Mouse (Mus musculus): ENCODE measurements around the gene Slc38a11. TPM values are rescaled to one million over a fixed set of nuclear protein-coding genes. Genes with fewer than 3 reads are reported as not detected.

The Slc38a11 gene
- polyA plus RNA-seq, 1 experiment: 0.83 TPM

- no peaks in the 10 kb centered on the region; the same call in 1 of the 2 replicates for H3K4me1 ChIP-seq (ENCODE audit: control insufficient read depth, insufficient read depth, low read length)
- no peak overlapping the region for H3K4me3 ChIP-seq (ENCODE audit: insufficient read depth, low read depth, low read length)
- TF ChIP-seq POLR2A (IDR thresholded peaks at IDR 0.05; ENCODE audit: low read depth, low read length) (no peak), CTCF (conservative IDR thresholded peaks at IDR 0.05; ENCODE audit: insufficient read depth, insufficient read length, low read depth, low read length) (no peak)
- H3K36me3 ChIP-seq (ENCODE audit: control insufficient read depth, insufficient read depth, low read length): no peaks in the 10 kb centered on the region
- H3K27me3 ChIP-seq (replicated peaks; ENCODE audit: control insufficient read depth, insufficient read depth, low read length): no peaks in the 10 kb centered on the region
- peak; percentile 14 for DNase-seq
- WGBS: 77% methylated on average over 9 of the region's 9 CpGs
- H3K27ac ChIP-seq (ENCODE audit: insufficient read depth, low read depth, low read length): peak overlapping the region; percentile 19
Observed at GRCm38 (mm10) chr2:65334091-65334490, 29.7 kb downstream of the Slc38a11 start.

- Histone ChIP-seq H3K27me3 (replicated peaks; ENCODE audit: control insufficient read depth, insufficient read depth, low read length) (no peaks in the 10 kb centered on the region), H3K27ac (ENCODE audit: insufficient read depth, low read depth, low read length) (no peak overlapping the region), H3K36me3 (ENCODE audit: control insufficient read depth, insufficient read depth, low read length) (no peaks in the 10 kb centered on the region), H3K4me3 (ENCODE audit: insufficient read depth, low read depth, low read length) (no peak overlapping the region), H3K4me1 (ENCODE audit: control insufficient read depth, insufficient read depth, low read length) (no peaks in the 10 kb centered on the region; the same call in 1 of the 2 replicates)
- peak; percentile 57; the same call in 1 of the 2 replicates for TF ChIP-seq CTCF (conservative IDR thresholded peaks at IDR 0.05; ENCODE audit: insufficient read depth, insufficient read length, low read depth, low read length)
- no peak for TF ChIP-seq POLR2A (IDR thresholded peaks at IDR 0.05; ENCODE audit: low read depth, low read length)
- WGBS: 72% methylated on average over 2 of the region's 2 CpGs
- DNase-seq: peak; percentile 83
Observed at GRCm38 (mm10) chr2:65331321-65331720, 32.5 kb downstream of the Slc38a11 start.

GRCm38 (mm10) chr2:65321998-65322754, 41.7 kb downstream of the Slc38a11 start:
- H3K4me1 ChIP-seq (ENCODE audit: control insufficient read depth, insufficient read depth, low read length): no peaks in the 10 kb centered on the region
- TF ChIP-seq POLR2A (IDR thresholded peaks at IDR 0.05; ENCODE audit: low read depth, low read length): no peak
- no peak for TF ChIP-seq CTCF (conservative IDR thresholded peaks at IDR 0.05; ENCODE audit: insufficient read depth, insufficient read length, low read depth, low read length)
- no peak for DNase-seq
- no peak overlapping the region for H3K4me3 ChIP-seq (ENCODE audit: insufficient read depth, low read depth, low read length)
- no peak overlapping the region for H3K27ac ChIP-seq (ENCODE audit: insufficient read depth, low read depth, low read length)
- WGBS: 81% methylated on average over 6 of the region's 6 CpGs
- no peaks in the 10 kb centered on the region for H3K36me3 ChIP-seq (ENCODE audit: control insufficient read depth, insufficient read depth, low read length)
- no peaks in the 10 kb centered on the region for H3K27me3 ChIP-seq (replicated peaks; ENCODE audit: control insufficient read depth, insufficient read depth, low read length)

- no peaks in the 10 kb centered on the region for H3K27me3 ChIP-seq (replicated peaks; ENCODE audit: control insufficient read depth, insufficient read depth, low read length)
- H3K4me1 ChIP-seq (ENCODE audit: control insufficient read depth, insufficient read depth, low read length): no peaks in the 10 kb centered on the region
- WGBS: 19% methylated on average over 2 of the region's 2 CpGs
- DNase-seq: peak; percentile 70
- no peak overlapping the region for H3K4me3 ChIP-seq (ENCODE audit: insufficient read depth, low read depth, low read length)
- no peaks in the 10 kb centered on the region for H3K36me3 ChIP-seq (ENCODE audit: control insufficient read depth, insufficient read depth, low read length)
- H3K27ac ChIP-seq (ENCODE audit: insufficient read depth, low read depth, low read length): no peak overlapping the region
- TF ChIP-seq CTCF (conservative IDR thresholded peaks at IDR 0.05; ENCODE audit: insufficient read depth, insufficient read length, low read depth, low read length): no peak
- no peak for TF ChIP-seq POLR2A (IDR thresholded peaks at IDR 0.05; ENCODE audit: low read depth, low read length)
Observed at GRCm38 (mm10) chr2:65320975-65321374, 42.9 kb downstream of the Slc38a11 start.

- DNase-seq: no peak
- WGBS: 94% methylated on average over 12 of the region's 12 CpGs
Observed at GRCm38 (mm10) chr2:65316721-65317120, 47.1 kb downstream of the Slc38a11 start.

GRCm38 (mm10) chr2:65311250-65311649, 52.6 kb downstream of the Slc38a11 start:
- Histone ChIP-seq H3K27ac (ENCODE audit: insufficient read depth, low read depth, low read length) (no peak overlapping the region), H3K27me3 (replicated peaks; ENCODE audit: control insufficient read depth, insufficient read depth, low read length) (no peaks in the 10 kb centered on the region), H3K4me3 (ENCODE audit: insufficient read depth, low read depth, low read length) (no peak overlapping the region), H3K4me1 (ENCODE audit: control insufficient read depth, insufficient read depth, low read length) (no peaks in the 10 kb centered on the region), H3K36me3 (ENCODE audit: control insufficient read depth, insufficient read depth, low read length) (no peaks in the 10 kb centered on the region)
- TF ChIP-seq POLR2A (IDR thresholded peaks at IDR 0.05; ENCODE audit: low read depth, low read length) (no peak), CTCF (conservative IDR thresholded peaks at IDR 0.05; ENCODE audit: insufficient read depth, insufficient read length, low read depth, low read length) (no peak)
- WGBS: 84% methylated on average over 3 of the region's 3 CpGs
- no peak for DNase-seq

More at GRCm38 (mm10) chr2:65316721-65317120, 47.1 kb downstream of the Slc38a11 start:
- Histone ChIP-seq H3K27me3 (replicated peaks; ENCODE audit: control insufficient read depth, insufficient read depth, low read length) (no peaks in the 10 kb centered on the region), H3K36me3 (ENCODE audit: control insufficient read depth, insufficient read depth, low read length) (no peaks in the 10 kb centered on the region), H3K4me3 (ENCODE audit: insufficient read depth, low read depth, low read length) (no peak overlapping the region), H3K4me1 (ENCODE audit: control insufficient read depth, insufficient read depth, low read length) (no peaks in the 10 kb centered on the region), H3K27ac (ENCODE audit: insufficient read depth, low read depth, low read length) (no peak overlapping the region)
- no peak for TF ChIP-seq POLR2A (IDR thresholded peaks at IDR 0.05; ENCODE audit: low read depth, low read length)
- no peak for TF ChIP-seq CTCF (conservative IDR thresholded peaks at IDR 0.05; ENCODE audit: insufficient read depth, insufficient read length, low read depth, low read length)

GRCm38 (mm10) chr2:65296541-65296940, 67.3 kb downstream of the Slc38a11 start:
- Histone ChIP-seq H3K36me3 (ENCODE audit: control insufficient read depth, insufficient read depth, low read length) (no peaks in the 10 kb centered on the region), H3K27me3 (replicated peaks; ENCODE audit: control insufficient read depth, insufficient read depth, low read length) (no peaks in the 10 kb centered on the region), H3K4me3 (ENCODE audit: insufficient read depth, low read depth, low read length) (no peak overlapping the region), H3K4me1 (ENCODE audit: control insufficient read depth, insufficient read depth, low read length) (no peaks in the 10 kb centered on the region), H3K27ac (ENCODE audit: insufficient read depth, low read depth, low read length) (no peak overlapping the region)
- TF ChIP-seq POLR2A (IDR thresholded peaks at IDR 0.05; ENCODE audit: low read depth, low read length) (no peak), CTCF (conservative IDR thresholded peaks at IDR 0.05; ENCODE audit: insufficient read depth, insufficient read length, low read depth, low read length) (no peak)
- WGBS: 75% methylated on average over 2 of the region's 2 CpGs
- DNase-seq: no peak

Data from kidney, adult 2 months (tissue).